11 mouse cellular contexts compared by ENCODE assay signal in the genomic region with DNA sequence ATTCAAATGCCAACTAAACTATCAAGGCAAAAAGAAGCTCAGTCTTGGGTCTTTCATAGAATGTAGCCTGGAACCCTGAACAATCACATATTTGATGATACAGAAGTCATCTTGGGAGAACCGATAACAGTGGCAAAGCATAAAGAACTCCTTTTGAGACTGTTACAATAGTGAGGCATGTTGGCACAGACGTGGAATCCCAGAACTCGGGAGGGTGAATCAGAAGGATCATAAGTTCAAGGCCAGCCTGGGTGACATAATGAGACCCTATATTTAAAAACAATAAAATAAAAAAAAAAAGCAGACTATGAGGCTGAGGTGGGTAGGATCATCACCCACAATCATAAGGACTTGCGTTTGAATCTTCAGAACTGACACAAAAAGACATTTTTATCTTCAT. TPM values are rescaled to one million over a fixed set of nuclear protein-coding genes. Genes with fewer than 3 reads are reported as not detected.
DNase-seq lines count a peak whose midpoint lies in the region; ATAC-seq and TF ChIP-seq lines count a peak whose summit lies in the region.
"Had no signal": no experiment of that assay in that cellular context is flagged by ENCODE, and none has a peak within 500 bp of the region (broad histone marks: within the 10 kb centered on the region; RNA-seq: fewer than 3 reads in every experiment).

No protein-coding gene starts in this region.

- no peak overlapping the region for H3K4me3 ChIP-seq in heart, embryonic 14.5 days (ENCODE audit: control insufficient read depth in 1 of 2, insufficient read depth in 1 of 2, low read depth in 1 of 2, low read length in 2 of 2)
- no peak overlapping the region for H3K4me3 ChIP-seq in lung, embryonic 15.5 days
- H3K4me3 ChIP-seq in hindbrain, embryonic 14.5 days (replicated peaks; ENCODE audit: low read length): no peak overlapping the region
- no peak overlapping the region for H3K4me3 ChIP-seq in liver, postnatal 0 days (ENCODE audit: low read depth, low read length)

- TF ChIP-seq CTCF in liver, postnatal 0 days (IDR thresholded peaks at IDR 0.05; ENCODE audit: low read depth): no peak

- DNase-seq in heart, postnatal 4 days: no peak
- no peak for DNase-seq in lung, postnatal 4 days
- no peak for DNase-seq in hindbrain, embryonic 14.5 days (ENCODE audit: low spot score)
- no peak for DNase-seq in liver, postnatal 0 days
- DNase-seq in left cerebral cortex, postnatal 36 days (ENCODE audit: low spot score in 2 of 2): no peak
- DNase-seq: right cerebral cortex, postnatal 4 days; thymus, postnatal 4 days had no signal

- 71% methylated on average over 4 of the region's 4 CpGs for WGBS in heart, embryonic 14.5 days
- WGBS in lung, embryonic 15.5 days: 60% methylated on average over 4 of the region's 4 CpGs
- WGBS in hindbrain, embryonic 14.5 days: 83% methylated on average over 4 of the region's 4 CpGs
- WGBS in liver, postnatal 0 days (ENCODE audit: insufficient replicate concordance): 53% methylated on average over 4 of the region's 4 CpGs

- H3K4me2 ChIP-seq in heart, embryonic 14.5 days (ENCODE audit: low read length): no peak overlapping the region
- H3K4me2 ChIP-seq in lung, embryonic 15.5 days: peak overlapping the region; percentile 13; the same call in 1 of the 2 replicates
- H3K4me2 ChIP-seq in hindbrain, embryonic 14.5 days (replicated peaks): no peak overlapping the region
- H3K4me2 ChIP-seq in liver, postnatal 0 days (ENCODE audit: low read depth, low read length): no peak overlapping the region

- intact Hi-C loops in left cerebral cortex, postnatal 36 days (cut with DNase I): no loop called here

- H3K27ac ChIP-seq in heart, embryonic 14.5 days (replicated peaks in 1 of 2; ENCODE audit: control insufficient read depth in 1 of 2, insufficient read depth in 1 of 2, low read depth in 2 of 2, low read length in 2 of 2): peak overlapping the region; percentile 57 to 77; a peak in 3 of 4 replicates
- peak overlapping the region; percentile 95 for H3K27ac ChIP-seq in lung, embryonic 15.5 days
- peak overlapping the region; percentile 39; the same call in 1 of the 2 replicates for H3K27ac ChIP-seq in hindbrain, embryonic 14.5 days
- H3K27ac ChIP-seq in liver, postnatal 0 days (ENCODE audit: low read depth): peak overlapping the region; percentile 70

- H3K36me3 ChIP-seq in heart, embryonic 14.5 days (ENCODE audit: control insufficient read depth, insufficient read depth, low read length): no peaks in the 10 kb centered on the region
- H3K36me3 ChIP-seq in lung, embryonic 15.5 days: no peaks in the 10 kb centered on the region
- no peaks in the 10 kb centered on the region for H3K36me3 ChIP-seq in hindbrain, embryonic 14.5 days (replicated peaks; ENCODE audit: control insufficient read depth, insufficient read depth)
- H3K36me3 ChIP-seq in liver, postnatal 0 days (replicated peaks; ENCODE audit: insufficient read depth, low read length): no peaks in the 10 kb centered on the region

- no peak overlapping the region for H3K9ac ChIP-seq in heart, embryonic 14.5 days (ENCODE audit: low read length)
- H3K9ac ChIP-seq in lung, embryonic 15.5 days: no peak overlapping the region
- H3K9ac ChIP-seq in hindbrain, embryonic 14.5 days: no peak overlapping the region
- no peak overlapping the region for H3K9ac ChIP-seq in liver, postnatal 0 days (replicated peaks)

- no peaks in the 10 kb centered on the region for H3K9me3 ChIP-seq in heart, embryonic 14.5 days (ENCODE audit: control insufficient read depth, low read length)
- no peaks in the 10 kb centered on the region for H3K9me3 ChIP-seq in lung, embryonic 15.5 days
- no peaks in the 10 kb centered on the region for H3K9me3 ChIP-seq in hindbrain, embryonic 14.5 days (ENCODE audit: control insufficient read depth, low read length)
- no peaks in the 10 kb centered on the region for H3K9me3 ChIP-seq in liver, postnatal 0 days (ENCODE audit: low read length)

- no peaks in the 10 kb centered on the region for H3K27me3 ChIP-seq in heart, embryonic 14.5 days (ENCODE audit: control insufficient read depth, insufficient read depth, low read length)
- H3K27me3 ChIP-seq in lung, embryonic 15.5 days: no peaks in the 10 kb centered on the region
- no peaks in the 10 kb centered on the region for H3K27me3 ChIP-seq in hindbrain, embryonic 14.5 days (ENCODE audit: control insufficient read depth, insufficient read depth, low read length)
- no peaks in the 10 kb centered on the region for H3K27me3 ChIP-seq in liver, postnatal 0 days (ENCODE audit: insufficient read depth, low read length)

- TF ChIP-seq EP300 in liver, postnatal 0 days (IDR thresholded peaks at IDR 0.05; ENCODE audit: low read depth): no peak

- peaks cover 0 to 11% of the 10 kb centered on the region in 2 experiments; a peak in 2 of 4 replicates for H3K4me1 ChIP-seq in heart, embryonic 14.5 days (ENCODE audit: control insufficient read depth in 2 of 2, insufficient read depth in 2 of 2, low read length in 2 of 2)
- H3K4me1 ChIP-seq in lung, embryonic 15.5 days: peaks cover 42% of the 10 kb centered on the region
- no peaks in the 10 kb centered on the region; the same call in 1 of the 2 replicates for H3K4me1 ChIP-seq in hindbrain, embryonic 14.5 days (replicated peaks; ENCODE audit: control insufficient read depth, insufficient read depth, low read length)
- H3K4me1 ChIP-seq in liver, postnatal 0 days (ENCODE audit: insufficient read depth): peaks cover 13% of the 10 kb centered on the region; the same call in 1 of the 2 replicates

- no peak for ATAC-seq in heart, embryonic 14.5 days (ENCODE audit: insufficient number of reproducible peaks, insufficient read depth, low FRiP score, low read depth)
- ATAC-seq in lung, embryonic 15.5 days (ENCODE audit: borderline replicate concordance, extremely low read depth, low FRiP score, low TSS enrichment): peak; percentile 1; the same call in 1 of the 2 replicates
- no peak for ATAC-seq in hindbrain, embryonic 14.5 days (ENCODE audit: low FRiP score)
- no peak for ATAC-seq in liver, postnatal 0 days
- ATAC-seq in monocyte, adult 5-6 weeks (replicated peaks; ENCODE audit: insufficient number of reproducible peaks, low FRiP score, low TSS enrichment, poor library complexity, severe bottlenecking): no peak
- ATAC-seq: inflammation-experienced regulatory T-cells, adult 6 months had no signal

RNA-seq across cellular contexts. Expression of gene Snrk, which starts 32.4 kb away (rescaled TPM):
- 30.0 and 31.3 TPM in 2 replicates for polyA plus RNA-seq in heart, embryonic 14.5 days (2014; fragmentation: Nextera tagmentation; extraction: Ambion mirVana)
- total RNA-seq in heart, postnatal 4 days (2021): 10 to 100 TPM; 77.8 to 78.7 TPM
- polyA plus RNA-seq in lung, embryonic 15.5 days (2015; fragmentation: Nextera tagmentation; extraction: Ambion mirVana): 81.2 and 83.3 TPM in 2 replicates
- polyA plus RNA-seq in hindbrain, embryonic 14.5 days (2014; fragmentation: Nextera tagmentation; extraction: Ambion mirVana): 58.5 and 65.1 TPM in 2 replicates
- polyA plus RNA-seq in liver, postnatal 0 days (2015; fragmentation: Nextera tagmentation; extraction: Ambion mirVana): 24.0 and 25.5 TPM in 2 replicates
- total RNA-seq in left cerebral cortex, postnatal 36 days (2021): 100 to 1,000 TPM; 108 to 117 TPM
- total RNA-seq in monocyte, adult 5-6 weeks (2017): 72.7 to 80.3 TPM (median 79.6 TPM) in 3 replicates

Comparison
In these comparisons a context has a peak if more than half of its experiments do, and no peak if none do; other contexts are left out.
1. H3K27ac ChIP-seq: peak in every context shown above with its lines; median percentile 95 in lung, embryonic 15.5 days; 70 in liver, postnatal 0 days; 67 in heart, embryonic 14.5 days; 39 in hindbrain, embryonic 14.5 days.